Mouse (Mus musculus): ENCODE data around the gene 4933407L21Rik. TPM values are rescaled to one million over a fixed set of nuclear protein-coding genes. Genes with fewer than 3 reads are reported as not detected.

The 4933407L21Rik gene
- 1 to 10 TPM in 1 of 2 experiments, under 1 TPM in 1; 0.47 to 1.0 TPM for polyA plus RNA-seq (2017; shearing (Covaris generic))

GRCm38 (mm10) chr1:85928057-85928687 is at the start of gene 4933407L21Rik:
Gene 4933407L21Rik (plus strand): TSS chr1:85928483.
- ATAC-seq: no peak

- ATAC-seq: no peak
These were observed 46.3 kb upstream of the 4933407L21Rik start for GRCm38 (mm10) chr1:85882003-85882402.

- ATAC-seq: peak; percentile 41
These were observed 41.1 kb upstream of the 4933407L21Rik start for GRCm38 (mm10) chr1:85887221-85887620.

- peak; percentile 56 for ATAC-seq
These were observed 34.0 kb upstream of the 4933407L21Rik start, which contains the start of gene Itm2c for GRCm38 (mm10) chr1:85894231-85894747. Gene Itm2c (plus strand): TSS chr1:85894281.

GRCm38 (mm10) chr1:85894748-85895360 is 33.4 kb upstream of the 4933407L21Rik start:
- peak; percentile 8 for ATAC-seq

- peak; percentile 65 for ATAC-seq
These were observed 32.9 kb upstream of the 4933407L21Rik start for GRCm38 (mm10) chr1:85895391-85895837.

GRCm38 (mm10) chr1:85896110-85896509 is 32.2 kb upstream of the 4933407L21Rik start:
- ATAC-seq: no peak

GRCm38 (mm10) chr1:85896781-85897700 is 31.2 kb upstream of the 4933407L21Rik start:
- ATAC-seq: peak; percentile 70

- ATAC-seq: no peak
These were observed 30.2 kb upstream of the 4933407L21Rik start for GRCm38 (mm10) chr1:85897901-85898760.

GRCm38 (mm10) chr1:85898761-85899387 is 29.4 kb upstream of the 4933407L21Rik start:
- ATAC-seq: no peak

- no peak for ATAC-seq
These were observed 28.9 kb upstream of the 4933407L21Rik start for GRCm38 (mm10) chr1:85899388-85899761.

- no peak for ATAC-seq
These were observed 27.6 kb upstream of the 4933407L21Rik start for GRCm38 (mm10) chr1:85900521-85901333.

GRCm38 (mm10) chr1:85901516-85902107 is 26.7 kb upstream of the 4933407L21Rik start:
- no peak for ATAC-seq

GRCm38 (mm10) chr1:85902108-85902561 is 26.1 kb upstream of the 4933407L21Rik start:
- ATAC-seq: no peak

GRCm38 (mm10) chr1:85906892-85907291 is 21.4 kb upstream of the 4933407L21Rik start:
- ATAC-seq: no peak

- no peak for ATAC-seq
These were observed 19.3 kb upstream of the 4933407L21Rik start for GRCm38 (mm10) chr1:85908754-85909590.

- ATAC-seq: no peak
These were observed 15.1 kb upstream of the 4933407L21Rik start for GRCm38 (mm10) chr1:85913078-85913755.

GRCm38 (mm10) chr1:85915890-85916289 is 12.4 kb upstream of the 4933407L21Rik start:
- no peak for ATAC-seq

All from CD4-positive, CD25-positive, alpha-beta regulatory T cell, adult 4 months (primary cell).